Mouse (Mus musculus) lung, adult 2 months (tissue): ENCODE data around the gene Cyp2s1.

Experiments used
- CTCF ChIP-seq: fragments of 200-500 bp; IDR thresholded peaks from 2 replicates; pipeline ENCODE4 v1.5.1; 2011; ENCODE audit warnings: mild to moderate bottlenecking, low read length, control low read depth; ENCODE audit not compliant: insufficient read depth
- POLR2A ChIP-seq: fragments of 200-500 bp; IDR thresholded peaks from 2 replicates; pipeline ENCODE4 v1.6.1; 2011; ENCODE audit warnings: low read depth, mild to moderate bottlenecking, control low read depth, low read length, borderline replicate concordance; ENCODE audit errors: extremely low read depth

- TF ChIP-seq POLR2A (no peak), CTCF (no peak)
Measured at GRCm38 (mm10) chr7:25782744-25783143, 34.0 kb downstream of the Cyp2s1 start.
